ENCODE assay signal across 8 mouse cellular contexts in genomic region chr15:84653979-84654966, GRCm38 (mm10). TPM values are rescaled to one million over a fixed set of nuclear protein-coding genes. Genes with fewer than 3 reads are reported as not detected.
A peak's percentile ranks its signal among the peaks of the same experiment; 100 is the strongest.
DNase-seq lines count a peak whose midpoint lies in the region; ATAC-seq and TF ChIP-seq lines count a peak whose summit lies in the region.

No protein-coding gene starts in this region.

- H3K9me3 ChIP-seq in ES-E14 (ENCODE audit: control insufficient read depth, insufficient read depth, low read depth, low read length), result no peaks in the 10 kb centered on the region

- DNase-seq in ES-E14 (ENCODE audit: low read depth, low spot score), result peak; percentile 77
- peak; percentile 70 for DNase-seq in adrenal gland, postnatal 25 days
- DNase-seq in forelimb bud, embryonic 11.5 days (ENCODE audit: low read depth, low spot score), result peak; percentile 95
- DNase-seq in layer of hippocampus, postnatal 10 days (ENCODE audit: low spot score in 2 of 2), result peak; percentile 74 to 78
- peak; percentile 83 for DNase-seq in lung, postnatal 36 days
- peak; percentile 60 for DNase-seq in right cerebral cortex, adult 2 months (ENCODE audit: low spot score in 2 of 2)

- no peaks in the 10 kb centered on the region for H3K36me3 ChIP-seq in ES-E14 (ENCODE audit: control insufficient read depth, insufficient read depth, low read length, poor library complexity, severe bottlenecking)

- peak overlapping the region; percentile 22 to 23; a peak in 3 of 4 replicates for H3K4me3 ChIP-seq in ES-E14 (ENCODE audit: insufficient read depth in 1 of 2, low read depth in 1 of 2, low read length in 2 of 2, poor library complexity in 1 of 2, severe bottlenecking in 1 of 2)

- no peak overlapping the region; the same call in 1 of the 2 replicates for H3K27ac ChIP-seq in ES-E14 (ENCODE audit: insufficient read depth, low read depth, low read length, poor library complexity, severe bottlenecking)

- peak; percentile 82 to 88 for ATAC-seq in hematopoietic stem cell, adult 5-6 weeks (replicated peaks in 1 of 2; ENCODE audit: insufficient read depth in 1 of 2, low FRiP score in 2 of 2, low TSS enrichment in 1 of 2, low read depth in 1 of 2, poor library complexity in 2 of 2, severe bottlenecking in 2 of 2)
- no peak for ATAC-seq in monocyte, adult 5-6 weeks (replicated peaks; ENCODE audit: insufficient number of reproducible peaks, low FRiP score, low TSS enrichment, poor library complexity, severe bottlenecking)

- H3K4me1 ChIP-seq in ES-E14 (ENCODE audit: control insufficient read depth in 2 of 2, insufficient read depth in 2 of 2, low read length in 2 of 2, poor library complexity in 1 of 2), result peaks cover 5 to 36% of the 10 kb centered on the region in 2 experiments; a peak in 3 of 4 replicates

- in situ Hi-C loops in ES-E14 (cut with MboI; ENCODE audit: low sequenced_read_pairs in 2 of 2, unreplicated experiment in 2 of 2), result no loop called here

- peak overlapping the region; percentile 34; the same call in 1 of the 2 replicates for H3K9ac ChIP-seq in ES-E14 (ENCODE audit: insufficient read depth, low read depth, low read length, poor library complexity, severe bottlenecking)

TF ChIP-seq in ES-E14, 5 proteins besides CTCF, POLR2A, EP300 and RAD21:
- TF ChIP-seq CHD2 (IDR thresholded peaks at IDR 0.05; ENCODE audit: low read depth, low read length) (no peak), HCFC1 (IDR thresholded peaks at IDR 0.05; ENCODE audit: borderline replicate concordance, insufficient read depth, low read length) (no peak), ZC3H11A (IDR thresholded peaks at IDR 0.05; ENCODE audit: borderline replicate concordance, low read depth, low read length) (no peak), ZNF384 (IDR thresholded peaks at IDR 0.05; ENCODE audit: low read depth, low read length) (no peak), MAFK (IDR thresholded peaks at IDR 0.05; ENCODE audit: insufficient read depth, low read depth, low read length) (no peak)

RNA-seq across cellular contexts. Expression of gene Prr5, which starts 15.1 kb away (rescaled TPM):
- 7.3 and 11.6 TPM in 2 replicates for total RNA-seq in ES-E14 (2012; rRNA removed)
- total RNA-seq in adrenal gland, postnatal 25 days (2021), result 3.7 and 5.0 TPM in 2 replicates
- total RNA-seq in hematopoietic stem cell, adult 5-6 weeks (2017), result 7.7 and 10.4 TPM in 2 replicates
- 10 to 100 TPM; 18.6 to 20.6 TPM for total RNA-seq in layer of hippocampus, postnatal 10 days (2021)
- 2.6 to 9.9 TPM (median 3.7 TPM) in 3 replicates for total RNA-seq in monocyte, adult 5-6 weeks (2017)
